Mouse (Mus musculus) thymus, postnatal 0 days (tissue): ENCODE results near the gene Ndufb7. TPM values are rescaled to one million over a fixed set of nuclear protein-coding genes. Genes with fewer than 3 reads are reported as not detected.

Experiments
- DNase-seq: peaks from one replicate; pipeline ENCODE4 v3.0.0-alpha.2; 2015; ENCODE audit warnings: low spot score
- polyA plus RNA-seq: library from polyadenylated mRNA; unstranded; fragments of >200 nt; fragmentation: Nextera tagmentation; extraction: Ambion mirVana; gene quantifications from 2 replicates; pipeline ENCODE4 v1.2.1, GENCODE M21; 2015

The Ndufb7 gene
- polyA plus RNA-seq, 1 experiment from 2014 or later, result 503 TPM

DNA sequence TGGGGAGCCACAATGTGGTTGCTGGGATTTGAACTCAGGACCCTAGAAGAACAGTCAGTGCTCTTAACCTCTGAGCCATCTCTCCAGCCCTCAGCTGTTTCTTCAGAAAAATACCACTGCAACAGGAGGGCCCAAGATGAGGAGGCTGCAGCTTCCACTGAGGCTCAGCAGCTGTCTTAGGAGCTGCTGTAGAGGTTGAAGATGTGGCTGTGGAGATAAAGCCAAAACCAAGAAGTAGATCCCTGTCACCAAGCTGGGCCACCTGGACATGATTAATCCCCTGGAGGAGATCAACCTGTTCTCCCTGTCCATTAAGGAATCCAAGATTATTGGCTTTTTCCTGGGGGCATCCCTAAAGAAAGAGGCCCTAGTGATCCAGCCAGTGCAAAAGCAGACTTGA lies 33.3 kb downstream of the Ndufb7 start:
- DNase-seq, result no peak

- DNase-seq, result no peak
Observed at GRCm38 (mm10) chr8:83602650-83603029, 36.2 kb downstream of the Ndufb7 start.

DNA sequence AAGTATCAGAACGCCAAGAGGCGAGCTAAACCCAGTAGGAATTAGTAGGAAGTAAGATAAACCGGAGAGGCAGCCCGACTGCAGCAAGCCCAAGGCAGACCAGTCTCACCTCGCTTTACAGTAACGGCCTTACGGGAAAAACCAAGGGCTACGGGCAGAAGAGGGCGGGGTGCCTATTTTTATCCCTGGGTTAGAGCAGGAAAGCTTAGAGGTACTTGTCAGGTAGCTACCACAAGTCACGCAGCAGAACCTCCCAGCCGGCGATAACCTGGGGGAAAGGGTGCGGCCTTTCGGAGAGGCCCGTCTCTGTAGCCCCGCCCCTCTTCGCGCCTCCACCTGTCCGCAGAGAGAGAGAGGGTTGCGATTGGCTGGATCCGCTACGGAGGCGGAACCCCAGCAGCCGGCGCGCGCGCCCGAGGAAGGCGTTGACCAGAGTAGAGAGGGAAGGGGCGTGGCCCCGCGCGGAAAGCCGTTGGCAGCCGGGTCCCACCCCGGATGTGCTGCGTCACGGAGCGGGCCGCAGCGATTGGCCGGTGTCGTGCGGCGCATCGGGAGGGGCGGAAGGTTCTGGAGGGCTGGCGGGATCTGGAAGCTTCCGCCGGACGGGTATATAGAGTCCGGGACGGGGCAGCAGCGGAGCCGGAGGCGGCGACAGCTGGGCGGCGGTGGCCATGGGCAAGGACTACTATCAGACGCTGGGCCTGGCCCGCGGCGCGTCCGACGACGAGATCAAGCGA lies 41.4 kb downstream of the Ndufb7 start, which contains the start of the genes Tecr and Dnajb1:
Gene Tecr, minus strand, starts transcription at position 311 of the 737 bp plus-strand sequence.
Gene Dnajb1, plus strand, starts transcription at position 533 of the 737 bp plus-strand sequence.
- DNase-seq, result peak; percentile 100

GRCm38 (mm10) chr8:83608398-83608829 lies 41.9 kb downstream of the Ndufb7 start:
- DNase-seq, result peak; percentile 85

DNA sequence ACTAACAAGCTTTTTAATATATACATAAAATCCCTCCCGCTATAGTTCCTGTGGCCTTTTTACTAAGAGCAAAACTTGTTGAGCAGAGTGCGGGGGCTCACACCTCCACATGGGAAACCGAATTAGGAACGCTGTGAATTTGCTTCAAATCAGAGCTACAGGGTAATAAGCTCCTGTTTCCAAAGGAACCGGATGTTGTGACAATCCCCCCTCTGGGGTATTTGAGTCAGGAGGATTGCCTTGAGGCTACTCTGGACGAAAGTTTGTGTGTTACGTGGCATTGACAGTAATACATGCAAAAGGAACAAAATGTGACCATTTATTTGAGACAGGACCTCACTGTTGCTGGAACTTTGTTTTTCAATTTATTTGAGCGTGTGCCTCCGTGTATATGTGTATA lies 42.6 kb downstream of the Ndufb7 start:
- DNase-seq, result no peak

GRCm38 (mm10) chr8:83609547-83610180 lies 43.2 kb downstream of the Ndufb7 start:
- DNase-seq, result peak; percentile 33

- DNase-seq, result peak; percentile 94
Observed at GRCm38 (mm10) chr8:83611921-83612320, 45.5 kb downstream of the Ndufb7 start.

- DNase-seq, result no peak
Observed at GRCm38 (mm10) chr8:83613695-83614094, 47.2 kb downstream of the Ndufb7 start.

DNA sequence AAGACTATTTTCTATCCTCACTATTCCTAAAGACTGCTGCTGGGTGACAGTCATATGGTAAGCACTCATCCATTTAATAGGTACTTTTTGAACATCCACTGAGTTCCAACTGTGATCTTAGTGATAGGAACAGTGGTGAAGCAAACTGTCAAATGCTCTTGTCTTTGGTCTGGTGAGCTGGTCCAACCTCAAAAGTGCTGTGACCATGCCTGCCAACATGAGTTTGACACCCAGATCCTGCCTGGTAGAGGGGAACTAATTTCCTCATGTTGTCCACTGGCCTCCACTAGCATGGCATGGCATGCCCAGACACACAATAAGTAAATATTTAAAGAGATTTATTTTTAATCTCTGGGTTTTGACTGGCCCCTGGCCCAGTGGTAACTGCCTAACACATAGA lies 50.2 kb downstream of the Ndufb7 start:
- no peak for DNase-seq

DNA sequence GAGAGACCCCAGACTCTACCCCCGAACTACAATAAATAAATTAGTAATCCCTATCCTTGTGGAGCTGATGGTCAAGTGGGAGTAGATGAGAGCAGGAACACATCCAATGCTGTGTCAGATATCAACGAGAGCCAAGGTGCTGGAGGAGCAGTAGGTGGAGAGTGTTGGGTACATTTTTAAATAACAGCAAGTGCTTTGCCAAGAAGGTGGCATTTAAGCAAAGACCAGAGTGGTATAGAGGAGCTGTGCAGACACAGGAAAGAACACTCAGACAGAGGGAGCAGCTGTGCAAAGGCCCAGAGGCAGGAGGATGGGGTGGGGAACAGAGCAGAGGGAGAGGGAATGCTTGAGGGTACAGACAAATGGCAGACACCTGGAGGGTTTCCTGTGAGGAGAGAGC lies 50.6 kb downstream of the Ndufb7 start:
- no peak for DNase-seq

DNA sequence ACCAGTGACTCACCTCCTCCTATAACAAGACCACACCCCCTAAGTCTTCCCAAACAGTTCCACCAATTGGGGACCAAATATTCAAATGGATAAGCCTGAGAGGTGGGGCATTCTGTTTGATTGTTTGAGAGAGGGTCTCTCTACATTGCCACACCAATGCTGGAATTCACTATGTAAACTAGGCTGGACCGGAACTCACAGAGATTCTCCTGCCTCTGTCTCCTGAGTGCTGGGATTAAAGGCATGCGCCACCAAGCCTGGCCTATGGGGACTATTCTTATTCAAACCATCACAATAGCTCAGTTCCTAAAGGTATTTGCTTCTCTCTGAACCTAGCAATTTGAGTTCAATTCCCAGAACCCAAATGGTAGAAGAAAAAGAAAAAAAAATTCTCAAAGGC lies 52.1 kb downstream of the Ndufb7 start:
- no peak for DNase-seq

DNA sequence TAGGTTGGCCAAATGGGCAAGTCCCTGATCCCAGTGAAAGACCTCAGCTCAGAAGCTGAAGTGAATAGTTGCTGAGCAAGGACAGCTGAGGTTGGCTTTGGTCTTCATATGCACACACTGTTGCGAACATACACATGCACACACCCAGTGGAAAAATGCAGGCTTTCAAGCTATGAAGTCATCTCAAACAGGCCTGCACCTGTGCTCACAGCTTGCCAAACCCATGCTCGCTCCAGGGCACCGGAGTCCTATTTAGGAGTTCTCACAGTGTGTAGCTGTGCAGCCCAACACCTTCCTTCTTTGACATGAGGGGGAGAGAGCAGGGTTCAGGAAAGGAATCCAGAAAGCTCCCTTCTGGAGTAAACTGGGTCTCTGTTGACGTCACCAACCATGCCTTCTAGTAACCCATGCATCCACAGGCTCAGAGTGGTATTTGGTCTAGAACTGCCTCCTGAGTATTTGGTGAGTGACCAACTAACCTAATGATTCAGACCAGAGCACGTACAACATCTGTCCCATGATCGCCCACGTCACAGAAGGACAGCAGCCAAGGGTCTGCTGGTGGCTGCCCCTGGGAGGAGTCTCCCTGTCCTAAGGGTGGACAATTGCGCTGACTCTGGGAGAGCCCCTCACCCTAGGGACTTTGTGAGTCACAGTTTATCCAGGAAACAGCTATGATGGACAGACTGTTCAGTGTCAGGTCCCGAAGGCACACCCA lies 53.3 kb downstream of the Ndufb7 start:
- DNase-seq, result peak; percentile 73

Other genes with a start within 250 kb of the Ndufb7 start
- gene Elmod2, start 234.2 kb upstream of the Ndufb7 start, polyA plus RNA-seq, result 10.8 and 11.9 TPM in 2 replicates
- not detected in 2 replicates for gene Mgat4d, start 218.2 kb upstream of the Ndufb7 start, polyA plus RNA-seq
- 0.05 TPM in 1 of 2 replicates, not detected in the other for gene Clgn, start 176.8 kb upstream of the Ndufb7 start, polyA plus RNA-seq
- gene Scoc, start 108.3 kb upstream of the Ndufb7 start, polyA plus RNA-seq, result 69.1 and 77.9 TPM in 2 replicates
- gene Olfr370, start 30.9 kb upstream of the Ndufb7 start, polyA plus RNA-seq, result not detected in 2 replicates
- 315 and 341 TPM in 2 replicates for gene Tecr, start 41.3 kb downstream of the Ndufb7 start, polyA plus RNA-seq
- gene Dnajb1, start 41.5 kb downstream of the Ndufb7 start, polyA plus RNA-seq, result 71.2 and 92.9 TPM in 2 replicates
- 89.3 and 90.6 TPM in 2 replicates for gene Gipc1, start 86.0 kb downstream of the Ndufb7 start, polyA plus RNA-seq
- 0.42 and 0.82 TPM in 2 replicates for gene Ptger1, start 100.0 kb downstream of the Ndufb7 start, polyA plus RNA-seq
- gene Pkn1, start 132.5 kb downstream of the Ndufb7 start, polyA plus RNA-seq, result 38.8 and 44.8 TPM in 2 replicates
- gene Ddx39, start 148.5 kb downstream of the Ndufb7 start, polyA plus RNA-seq, result 325 and 328 TPM in 2 replicates
- 71.6 and 74.7 TPM in 2 replicates for gene Adgre5, start 174.7 kb downstream of the Ndufb7 start, polyA plus RNA-seq